Mouse (Mus musculus) C2C12 (cell line): Measurements from ENCODE around the gene A330070K13Rik. TPM values are rescaled to one million over a fixed set of nuclear protein-coding genes. Genes with fewer than 3 reads are reported as not detected.

Experiments used
- H3K27me3 ChIP-seq: one replicate; pipeline ENCODE4 v1.6.1; 2011; ENCODE audit not compliant: control insufficient read depth, insufficient read depth, insufficient read length
- H3K36me3 ChIP-seq: one replicate; pipeline ENCODE4 v1.6.1; 2011; ENCODE audit not compliant: control insufficient read depth, insufficient read depth
- H3K4me3 ChIP-seq: one replicate; pipeline ENCODE4 v1.5.1; 2011; ENCODE audit warnings: mild to moderate bottlenecking, control low read depth; ENCODE audit not compliant: poor library complexity, insufficient read depth, severe bottlenecking
- H3K79me2 ChIP-seq: one replicate; pipeline ENCODE4 v1.6.1; 2011; ENCODE audit not compliant: control insufficient read depth, insufficient read depth
- H3K79me3 ChIP-seq: one replicate; pipeline ENCODE4 v1.6.1; 2011; ENCODE audit warnings: low read depth, control low read depth
- H3ac ChIP-seq: one replicate; pipeline ENCODE3; 2011; ENCODE audit warnings: low read depth; ENCODE audit not compliant: control insufficient read depth, insufficient read length
- CEBPB ChIP-seq: IDR thresholded peaks from one replicate; pipeline ENCODE4 v1.6.1; 2011; ENCODE audit warnings: low read depth, mild to moderate bottlenecking, control low read depth, moderate library complexity
- CTCF ChIP-seq: IDR thresholded peaks from one replicate; pipeline ENCODE4 v1.5.1; 2011; ENCODE audit not compliant: control insufficient read depth, insufficient read depth, insufficient read length
- FOSL1 ChIP-seq: IDR thresholded peaks from one replicate; pipeline ENCODE4 v1.8.0; 2011; ENCODE audit warnings: mild to moderate bottlenecking, low read length; ENCODE audit not compliant: poor library complexity, insufficient read depth, severe bottlenecking
- MAX ChIP-seq: IDR thresholded peaks from one replicate; pipeline ENCODE4 v1.6.1; 2011; ENCODE audit warnings: mild to moderate bottlenecking, control low read depth
- MYOD1 ChIP-seq: IDR thresholded peaks from one replicate; pipeline ENCODE4 v1.6.1; 2011; ENCODE audit warnings: low read depth; ENCODE audit not compliant: control insufficient read depth, insufficient read length
- MYOG ChIP-seq: IDR thresholded peaks from one replicate; pipeline ENCODE4 v1.6.1; 2011; ENCODE audit not compliant: control insufficient read depth, insufficient read length; ENCODE audit errors: extremely low read depth
- USF1 ChIP-seq: IDR thresholded peaks from one replicate; pipeline ENCODE4 v1.6.1; 2011; ENCODE audit warnings: low read depth, mild to moderate bottlenecking, control low read depth, moderate library complexity
- polyA plus RNA-seq: library from polyadenylated mRNA; unstranded; fragments of >200 nt; fragmentation: generic; extraction: Trizol; gene quantifications from one replicate; pipeline ENCODE4 v1.2.1, GENCODE M21; 2012; ENCODE audit warnings: missing spikeins

The A330070K13Rik gene
- polyA plus RNA-seq, 1 experiment, result not detected

- no peaks in the 10 kb centered on the region for H3K79me2 ChIP-seq
- no peak overlapping the region for H3ac ChIP-seq
- no peaks in the 10 kb centered on the region for H3K36me3 ChIP-seq
- no peak overlapping the region for H3K4me3 ChIP-seq
- TF ChIP-seq MYOD1 (no peak), USF1 (no peak), MAX (no peak), MYOG (no peak), FOSL1 (no peak), CEBPB (no peak), CTCF (no peak)
- H3K27me3 ChIP-seq, result no peaks in the 10 kb centered on the region
- H3K79me3 ChIP-seq, result no peaks in the 10 kb centered on the region
These were observed 16.2 kb downstream of the A330070K13Rik start for GRCm38 (mm10) chr5:130368236-130368635.

DNA sequence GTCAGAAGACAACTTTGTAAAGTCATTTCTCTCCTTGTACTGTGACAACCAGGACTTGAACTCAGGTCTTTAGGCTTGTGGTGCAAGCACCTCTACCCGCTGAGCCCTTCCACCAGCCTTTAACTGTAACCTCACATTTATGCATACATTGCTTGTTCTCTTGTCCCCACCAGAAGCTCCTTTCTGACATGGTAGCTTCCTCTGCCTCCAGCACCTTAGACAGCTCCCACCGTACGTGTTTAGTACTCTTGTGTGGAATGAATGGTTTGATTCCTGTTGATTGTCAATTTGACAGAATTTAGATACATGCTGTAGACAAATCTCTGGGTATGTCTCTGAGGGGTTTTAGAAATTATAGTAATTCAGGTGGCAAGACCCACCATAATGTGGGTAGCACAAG is 20.7 kb downstream of the A330070K13Rik start:
- no peaks in the 10 kb centered on the region for H3K79me2 ChIP-seq

DNA sequence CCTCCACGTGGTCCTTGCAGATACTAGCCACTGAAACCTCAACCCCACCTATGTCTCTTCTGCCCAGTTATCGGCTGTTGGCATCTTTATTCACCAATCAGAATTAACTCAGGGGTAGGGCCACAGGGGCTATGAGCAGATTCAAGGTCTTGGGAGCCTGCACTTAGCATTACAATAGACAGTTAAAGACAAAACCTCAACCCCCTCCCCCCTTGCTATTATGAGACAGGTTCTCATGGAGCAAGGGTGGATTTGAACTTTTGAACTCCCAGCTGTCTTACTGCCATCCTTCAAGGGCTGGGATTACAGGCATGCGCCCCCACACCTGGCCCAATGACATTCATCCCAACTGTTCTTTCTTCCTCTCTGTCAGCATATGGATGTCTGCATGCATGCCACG is 21.3 kb downstream of the A330070K13Rik start:
- TF ChIP-seq MYOG, result no peak
- TF ChIP-seq FOSL1, result no peak
- TF ChIP-seq CEBPB, result no peak
- no peaks in the 10 kb centered on the region for H3K79me2 ChIP-seq
- H3K79me3 ChIP-seq, result no peaks in the 10 kb centered on the region
- H3K36me3 ChIP-seq, result no peaks in the 10 kb centered on the region
- H3K27me3 ChIP-seq, result no peaks in the 10 kb centered on the region
- no peak overlapping the region for H3K4me3 ChIP-seq
- no peak overlapping the region for H3ac ChIP-seq

More for the DNA sequence above, 20.7 kb downstream of the A330070K13Rik start:
- TF ChIP-seq MYOD1, result no peak
- no peak for TF ChIP-seq CTCF
- no peak for TF ChIP-seq USF1
- no peak for TF ChIP-seq CEBPB
- TF ChIP-seq MYOG, result no peak
- TF ChIP-seq MAX, result no peak
- no peak for TF ChIP-seq FOSL1
- H3K27me3 ChIP-seq, result no peaks in the 10 kb centered on the region
- H3K36me3 ChIP-seq, result no peaks in the 10 kb centered on the region
- no peak overlapping the region for H3ac ChIP-seq
- H3K79me3 ChIP-seq, result no peaks in the 10 kb centered on the region
- no peak overlapping the region for H3K4me3 ChIP-seq

- Histone ChIP-seq H3ac (no peak overlapping the region), H3K36me3 (no peaks in the 10 kb centered on the region)
- TF ChIP-seq USF1 (no peak), MYOG (no peak), CTCF (no peak), MYOD1 (no peak), CEBPB (no peak), MAX (no peak), FOSL1 (no peak)
These were observed 29.2 kb downstream of the A330070K13Rik start for GRCm38 (mm10) chr5:130355223-130355622.

DNA sequence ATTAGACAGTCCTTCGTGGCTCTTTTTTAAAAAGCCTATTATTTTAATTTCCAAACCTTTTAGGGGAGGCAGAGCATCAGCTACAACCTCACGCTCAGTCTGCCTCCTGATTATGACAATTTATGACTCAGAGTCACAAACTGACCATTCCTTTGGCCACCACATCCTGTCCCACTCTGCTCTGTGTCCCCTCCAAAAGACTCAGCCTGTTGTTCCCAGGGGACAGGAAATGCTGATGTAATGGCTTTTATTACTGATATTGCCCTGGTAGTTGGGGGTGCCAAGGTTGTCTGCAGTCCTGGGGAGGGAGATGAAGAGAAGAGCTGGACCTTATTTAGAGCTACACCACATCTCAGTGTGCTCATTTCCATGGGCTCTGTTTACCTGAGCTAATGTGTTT is 38.6 kb downstream of the A330070K13Rik start:
- Histone ChIP-seq H3K4me3 (no peak overlapping the region), H3K36me3 (no peaks in the 10 kb centered on the region), H3K27me3 (no peaks in the 10 kb centered on the region), H3ac (no peak overlapping the region), H3K79me3 (no peaks in the 10 kb centered on the region), H3K79me2 (no peaks in the 10 kb centered on the region)
- TF ChIP-seq CTCF (no peak), FOSL1 (no peak), USF1 (no peak), CEBPB (no peak), MYOG (no peak), MAX (no peak), MYOD1 (no peak)

More at GRCm38 (mm10) chr5:130355223-130355622, 29.2 kb downstream of the A330070K13Rik start:
- no peak overlapping the region for H3K4me3 ChIP-seq
- no peaks in the 10 kb centered on the region for H3K79me2 ChIP-seq
- H3K27me3 ChIP-seq, result no peaks in the 10 kb centered on the region
- H3K79me3 ChIP-seq, result no peaks in the 10 kb centered on the region

DNA sequence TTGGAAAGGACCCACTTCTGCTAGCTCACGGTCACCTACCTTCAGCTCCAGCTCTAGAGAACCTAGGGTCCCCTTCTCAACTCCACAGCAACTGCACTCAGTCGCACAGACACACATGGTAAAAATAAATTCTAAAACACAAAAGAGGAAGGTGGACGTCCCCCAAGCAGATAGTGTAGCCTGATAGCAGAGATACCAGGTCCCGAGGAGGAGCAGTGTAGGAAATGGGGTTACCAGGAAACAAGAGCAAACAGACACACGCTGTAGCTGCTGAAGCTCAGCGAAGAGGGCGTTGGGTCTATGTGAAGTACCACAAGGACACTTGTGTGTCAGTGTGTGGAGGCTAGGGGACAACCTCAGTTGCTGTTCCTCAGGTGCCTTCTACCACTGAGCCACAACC is 39.4 kb downstream of the A330070K13Rik start:
- Histone ChIP-seq H3K27me3 (no peaks in the 10 kb centered on the region), H3ac (no peak overlapping the region), H3K79me3 (no peaks in the 10 kb centered on the region), H3K79me2 (no peaks in the 10 kb centered on the region), H3K36me3 (peaks cover 4% of the 10 kb centered on the region), H3K4me3 (no peak overlapping the region)
- TF ChIP-seq CEBPB, result no peak
- no peak for TF ChIP-seq FOSL1
- TF ChIP-seq MYOG, result no peak
- TF ChIP-seq CTCF, result no peak
- TF ChIP-seq MYOD1, result no peak
- TF ChIP-seq USF1, result no peak
- TF ChIP-seq MAX, result no peak
